Mouse (Mus musculus): ENCODE measurements at regions not wholly inside any gene's neighbourhood (a gene's known extent, or its start where the extent isn't known, plus 50 kb on each side); places are given as distances from the start of the nearest gene placed in this dataset.

DNA sequence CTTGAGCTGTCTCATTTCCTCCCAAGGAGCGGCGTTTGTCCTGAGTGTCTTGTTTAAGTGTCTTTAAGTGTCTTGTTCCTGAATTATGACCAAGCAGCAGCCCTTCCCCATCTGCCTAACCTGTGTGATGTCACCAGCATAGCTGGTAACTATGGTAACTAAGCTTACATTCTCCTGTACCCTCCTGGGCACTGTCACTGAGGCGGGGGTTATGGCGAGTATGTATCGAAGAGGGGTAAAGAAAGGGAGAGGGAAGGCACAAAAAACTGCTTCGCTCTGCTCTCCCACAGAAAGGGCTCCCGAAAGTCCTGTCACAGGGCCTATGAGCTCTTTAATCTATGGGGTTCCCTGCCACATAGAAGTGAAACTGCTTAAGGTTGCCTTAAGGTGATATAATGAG lies 89.6 kb downstream of the Ppp4r2 start:
- TF ChIP-seq CTCF (IDR thresholded peaks at IDR 0.05; ENCODE audit: low read depth): no peak
- TF ChIP-seq EP300 (IDR thresholded peaks at IDR 0.05; ENCODE audit: low read depth): no peak
- H3K9ac ChIP-seq (replicated peaks): no peak overlapping the region
- H3K36me3 ChIP-seq (replicated peaks; ENCODE audit: insufficient read depth, low read length): no peaks in the 10 kb centered on the region
- no peak overlapping the region for H3K27ac ChIP-seq (ENCODE audit: low read depth)
- H3K4me2 ChIP-seq (ENCODE audit: low read depth, low read length): no peak overlapping the region
- H3K9me3 ChIP-seq (ENCODE audit: low read length): no peaks in the 10 kb centered on the region
- H3K27me3 ChIP-seq (ENCODE audit: insufficient read depth, low read length): no peaks in the 10 kb centered on the region
- no peaks in the 10 kb centered on the region for H3K4me1 ChIP-seq (ENCODE audit: insufficient read depth)
- no peak for ATAC-seq
- H3K4me3 ChIP-seq (ENCODE audit: low read depth, low read length): no peak overlapping the region
- DNase-seq: no peak
- 68% methylated on average over 7 of the region's 7 CpGs for WGBS (ENCODE audit: insufficient replicate concordance)

GRCm38 (mm10) chr6:100923686-100924085 lies 90.3 kb downstream of the Ppp4r2 start:
- no peaks in the 10 kb centered on the region for H3K4me1 ChIP-seq (ENCODE audit: insufficient read depth)
- no peak overlapping the region for H3K27ac ChIP-seq (ENCODE audit: low read depth)
- DNase-seq (no peak), ATAC-seq (no peak)
- WGBS (ENCODE audit: insufficient replicate concordance): 55% methylated on average over 4 of the region's 4 CpGs
- H3K9me3 ChIP-seq (ENCODE audit: low read length): no peaks in the 10 kb centered on the region
- H3K4me3 ChIP-seq (ENCODE audit: low read depth, low read length): no peak overlapping the region
- no peak overlapping the region for H3K9ac ChIP-seq (replicated peaks)
- H3K27me3 ChIP-seq (ENCODE audit: insufficient read depth, low read length): no peaks in the 10 kb centered on the region
- H3K36me3 ChIP-seq (replicated peaks; ENCODE audit: insufficient read depth, low read length): no peaks in the 10 kb centered on the region
- no peak overlapping the region for H3K4me2 ChIP-seq (ENCODE audit: low read depth, low read length)
- TF ChIP-seq EP300 (IDR thresholded peaks at IDR 0.05; ENCODE audit: low read depth) (no peak), CTCF (IDR thresholded peaks at IDR 0.05; ENCODE audit: low read depth) (no peak)

GRCm38 (mm10) chr6:100928791-100929758 lies 95.7 kb downstream of the Ppp4r2 start:
- Histone ChIP-seq H3K9me3 (ENCODE audit: low read length) (no peaks in the 10 kb centered on the region), H3K9ac (replicated peaks) (no peak overlapping the region), H3K4me1 (ENCODE audit: insufficient read depth) (no peaks in the 10 kb centered on the region), H3K27ac (ENCODE audit: low read depth) (no peak overlapping the region), H3K4me2 (ENCODE audit: low read depth, low read length) (no peak overlapping the region), H3K4me3 (ENCODE audit: low read depth, low read length) (no peak overlapping the region), H3K36me3 (replicated peaks; ENCODE audit: insufficient read depth, low read length) (no peaks in the 10 kb centered on the region), H3K27me3 (ENCODE audit: insufficient read depth, low read length) (no peaks in the 10 kb centered on the region)
- DNase-seq: no peak
- ATAC-seq: no peak
- WGBS (ENCODE audit: insufficient replicate concordance): 70% methylated on average over 16 of the region's 16 CpGs
- TF ChIP-seq EP300 (IDR thresholded peaks at IDR 0.05; ENCODE audit: low read depth) (no peak), CTCF (IDR thresholded peaks at IDR 0.05; ENCODE audit: low read depth) (no peak)

- ATAC-seq (no peak), DNase-seq (no peak)
- 28% methylated on average over 10 of the region's 10 CpGs for WGBS (ENCODE audit: insufficient replicate concordance)
- Histone ChIP-seq H3K36me3 (replicated peaks; ENCODE audit: insufficient read depth, low read length) (no peaks in the 10 kb centered on the region), H3K4me3 (ENCODE audit: low read depth, low read length) (no peak overlapping the region), H3K4me2 (ENCODE audit: low read depth, low read length) (no peak overlapping the region), H3K27me3 (ENCODE audit: insufficient read depth, low read length) (no peaks in the 10 kb centered on the region), H3K27ac (ENCODE audit: low read depth) (no peak overlapping the region), H3K9me3 (ENCODE audit: low read length) (no peaks in the 10 kb centered on the region), H3K9ac (replicated peaks) (no peak overlapping the region), H3K4me1 (ENCODE audit: insufficient read depth) (no peaks in the 10 kb centered on the region)
- TF ChIP-seq CTCF (IDR thresholded peaks at IDR 0.05; ENCODE audit: low read depth) (no peak), EP300 (IDR thresholded peaks at IDR 0.05; ENCODE audit: low read depth) (no peak)
Observed at GRCm38 (mm10) chr6:100929759-100930358, 96.4 kb downstream of the Ppp4r2 start.

- H3K4me2 ChIP-seq (ENCODE audit: low read depth, low read length): no peak overlapping the region
- H3K4me1 ChIP-seq (ENCODE audit: insufficient read depth): no peaks in the 10 kb centered on the region
- no peak overlapping the region for H3K27ac ChIP-seq (ENCODE audit: low read depth)
- 61% methylated on average over 6 of the region's 6 CpGs for WGBS (ENCODE audit: insufficient replicate concordance)
- no peak overlapping the region for H3K4me3 ChIP-seq (ENCODE audit: low read depth, low read length)
- DNase-seq: no peak
- H3K9ac ChIP-seq (replicated peaks): no peak overlapping the region
- TF ChIP-seq CTCF (IDR thresholded peaks at IDR 0.05; ENCODE audit: low read depth) (no peak), EP300 (IDR thresholded peaks at IDR 0.05; ENCODE audit: low read depth) (no peak)
- no peaks in the 10 kb centered on the region for H3K9me3 ChIP-seq (ENCODE audit: low read length)
- no peaks in the 10 kb centered on the region for H3K27me3 ChIP-seq (ENCODE audit: insufficient read depth, low read length)
- ATAC-seq: no peak
- H3K36me3 ChIP-seq (replicated peaks; ENCODE audit: insufficient read depth, low read length): no peaks in the 10 kb centered on the region
Observed at GRCm38 (mm10) chr6:100930706-100931105, 97.3 kb downstream of the Ppp4r2 start.

GRCm38 (mm10) chr6:100934424-100934823 lies 101.0 kb downstream of the Ppp4r2 start:
- no peak overlapping the region for H3K4me2 ChIP-seq (ENCODE audit: low read depth, low read length)
- no peak overlapping the region for H3K4me3 ChIP-seq (ENCODE audit: low read depth, low read length)
- no peak for DNase-seq
- no peak overlapping the region for H3K27ac ChIP-seq (ENCODE audit: low read depth)
- H3K27me3 ChIP-seq (ENCODE audit: insufficient read depth, low read length): no peaks in the 10 kb centered on the region
- TF ChIP-seq CTCF (IDR thresholded peaks at IDR 0.05; ENCODE audit: low read depth) (no peak), EP300 (IDR thresholded peaks at IDR 0.05; ENCODE audit: low read depth) (no peak)
- no peak overlapping the region for H3K9ac ChIP-seq (replicated peaks)
- H3K36me3 ChIP-seq (replicated peaks; ENCODE audit: insufficient read depth, low read length): no peaks in the 10 kb centered on the region
- H3K9me3 ChIP-seq (ENCODE audit: low read length): no peaks in the 10 kb centered on the region
- 82% methylated on average over 5 of the region's 5 CpGs for WGBS (ENCODE audit: insufficient replicate concordance)
- H3K4me1 ChIP-seq (ENCODE audit: insufficient read depth): no peaks in the 10 kb centered on the region
- ATAC-seq: no peak
